Mouse (Mus musculus) liver, adult 2 months (tissue): ENCODE results near the gene Pde2a. TPM values are rescaled to one million over a fixed set of nuclear protein-coding genes. Genes with fewer than 3 reads are reported as not detected.

Experiments
- DNase-seq: peaks from one replicate; pipeline ENCODE4 v3.0.0-alpha.2; 2011; ENCODE audit warnings: low read depth, low spot score; ENCODE audit errors: extremely low read depth
- H3K27ac ChIP-seq: fragments of 200-500 bp; replicated peaks from 2 replicates; pipeline ENCODE4 v1.5.1; 2012; ENCODE audit warnings: low read depth, mild to moderate bottlenecking, control low read depth, inconsistent platforms, low read length; ENCODE audit not compliant: insufficient read depth
- H3K27me3 ChIP-seq: fragments of 200-500 bp; 2 replicates; pipeline ENCODE4 v1.6.1; 2012; ENCODE audit warnings: mild to moderate bottlenecking, moderate library complexity, low read length, inconsistent platforms; ENCODE audit not compliant: control insufficient read depth, insufficient read depth
- H3K36me3 ChIP-seq: fragments of 200-500 bp; 2 replicates; pipeline ENCODE4 v1.6.1; 2012; ENCODE audit warnings: low read length, inconsistent platforms; ENCODE audit not compliant: control insufficient read depth, insufficient read depth
- H3K4me1 ChIP-seq: fragments of 200-500 bp; 2 replicates; pipeline ENCODE4 v1.6.1; 2011; ENCODE audit warnings: low read length; ENCODE audit not compliant: control insufficient read depth, insufficient read depth
- H3K4me3 ChIP-seq: fragments of 200-500 bp; 2 replicates; pipeline ENCODE4 v1.5.1; 2011; ENCODE audit warnings: low read depth, mild to moderate bottlenecking, control low read depth, low read length, moderate library complexity; ENCODE audit not compliant: insufficient read depth
- H3K79me2 ChIP-seq: fragments of 200-500 bp; 2 replicates; pipeline ENCODE4 v1.6.1; 2012; ENCODE audit warnings: inconsistent platforms, mild to moderate bottlenecking, low read length, moderate library complexity; ENCODE audit not compliant: control insufficient read depth, insufficient read depth
- H3K9ac ChIP-seq: fragments of 200-500 bp; 2 replicates; pipeline ENCODE4 v1.6.1; 2012; ENCODE audit warnings: low read depth, mild to moderate bottlenecking, control low read depth, inconsistent platforms, low read length
- CTCF ChIP-seq: fragments of 200-500 bp; IDR thresholded peaks from 2 replicates; pipeline ENCODE4 v1.5.1; 2011; ENCODE audit warnings: low read depth, low read length, control low read depth
- POLR2A ChIP-seq: fragments of 200-500 bp; IDR thresholded peaks from 2 replicates; pipeline ENCODE4 v1.6.1; 2011; ENCODE audit warnings: low read length, control low read depth; ENCODE audit not compliant: insufficient read depth; ENCODE audit errors: extremely low read depth
- WGBS: fragments of 180-500 bp; shearing (Covaris S2); methylation state at CpG from one replicate; pipeline ENCODE4 v1.1.7; 2018; 5-methylcytosine and 5-hydroxymethylcytosine counted together
- polyA plus RNA-seq: library from polyadenylated mRNA; depleted of rRNA; stranded (reverse); fragments of >200 nt; gene quantifications from 2 replicates; pipeline ENCODE4 v1.2.3, GENCODE M21; 2012
- total RNA-seq: library from RNA; depleted of rRNA; stranded (reverse); fragments of >200 nt; gene quantifications from 2 replicates; pipeline ENCODE4 v1.2.3, GENCODE M21; 2014

Gene Pde2a
- total and polyA plus RNA-seq, 2 experiments = 7.7 to 11.4 TPM

DNA sequence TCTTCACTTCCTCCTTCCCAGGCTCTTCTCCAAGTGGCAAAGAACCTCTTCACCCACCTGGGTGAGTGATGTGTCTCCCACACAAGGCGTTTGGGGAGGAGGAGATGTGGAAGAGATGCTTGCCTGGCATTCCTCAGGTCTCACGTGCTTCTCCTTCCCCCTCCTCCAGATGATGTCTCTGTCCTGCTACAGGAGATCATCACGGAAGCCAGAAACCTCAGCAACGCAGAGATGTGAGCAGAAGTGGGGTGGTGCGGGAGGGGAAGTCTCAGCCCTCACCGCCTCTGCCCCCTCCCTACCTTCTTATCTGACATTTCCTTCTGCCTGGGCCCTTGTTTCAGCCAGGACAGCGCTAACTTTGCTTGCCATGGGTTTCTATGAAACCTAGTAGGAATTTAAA lies 82.3 kb downstream of the Pde2a start:
- no peak overlapping the region for H3K4me3 ChIP-seq
- H3K9ac ChIP-seq = no peak overlapping the region
- TF ChIP-seq POLR2A = no peak
- TF ChIP-seq CTCF = no peak
- DNase-seq = no peak
- WGBS = 34% methylated on average over 7 of the region's 7 CpGs
- no peaks in the 10 kb centered on the region for H3K4me1 ChIP-seq
- H3K79me2 ChIP-seq = no peaks in the 10 kb centered on the region
- no peak overlapping the region for H3K27ac ChIP-seq
- H3K36me3 ChIP-seq = no peaks in the 10 kb centered on the region
- H3K27me3 ChIP-seq = no peaks in the 10 kb centered on the region

DNA sequence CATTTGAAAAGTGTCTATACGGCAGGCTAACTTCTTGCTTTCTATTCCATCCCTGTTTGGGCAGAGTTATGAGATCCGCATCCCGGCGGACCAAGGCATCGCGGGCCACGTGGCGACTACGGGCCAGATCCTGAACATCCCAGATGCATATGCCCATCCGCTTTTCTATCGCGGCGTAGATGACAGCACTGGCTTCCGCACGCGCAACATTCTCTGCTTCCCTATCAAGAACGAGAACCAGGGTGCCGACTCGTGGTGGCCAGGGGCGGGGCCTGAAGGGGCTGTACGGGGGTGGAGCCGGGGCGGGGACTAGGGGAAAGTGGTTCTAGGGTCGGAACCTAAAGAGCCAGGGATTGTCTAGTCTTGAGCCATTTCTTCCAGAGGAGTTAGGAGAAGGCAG lies 83.0 kb downstream of the Pde2a start:
- no peaks in the 10 kb centered on the region for H3K79me2 ChIP-seq
- H3K4me1 ChIP-seq = no peaks in the 10 kb centered on the region
- H3K4me3 ChIP-seq = no peak overlapping the region
- no peaks in the 10 kb centered on the region for H3K27me3 ChIP-seq
- no peak overlapping the region for H3K27ac ChIP-seq
- no peaks in the 10 kb centered on the region for H3K36me3 ChIP-seq
- DNase-seq = peak; percentile 8
- 25% methylated on average over 24 of the region's 24 CpGs for WGBS
- no peak overlapping the region for H3K9ac ChIP-seq
- TF ChIP-seq CTCF (no peak), POLR2A (no peak)

DNA sequence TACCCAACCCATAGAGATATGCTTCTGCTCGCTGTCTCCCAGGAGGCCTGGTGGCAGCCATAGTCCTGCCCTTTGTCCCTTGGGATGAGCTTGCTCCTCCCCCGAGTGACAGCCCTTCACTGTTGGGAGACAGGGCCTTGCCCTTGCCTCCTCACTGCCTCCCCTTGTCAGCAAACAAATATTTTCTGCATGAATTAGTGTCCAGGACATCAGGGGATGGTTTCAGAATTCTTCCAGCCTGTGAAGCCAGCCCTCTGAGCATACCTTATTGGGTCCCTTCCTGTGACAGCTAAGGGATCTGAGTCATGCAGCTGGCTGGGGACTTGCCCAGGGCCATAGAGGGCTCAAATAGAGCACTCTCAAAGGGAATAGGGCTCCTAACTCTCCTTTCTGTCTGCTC lies 87.7 kb downstream of the Pde2a start:
- Histone ChIP-seq H3K4me1 (no peaks in the 10 kb centered on the region), H3K27ac (no peak overlapping the region), H3K79me2 (no peaks in the 10 kb centered on the region), H3K27me3 (no peaks in the 10 kb centered on the region), H3K4me3 (no peak overlapping the region), H3K36me3 (no peaks in the 10 kb centered on the region), H3K9ac (no peak overlapping the region)
- WGBS = 35% methylated on average over 2 of the region's 2 CpGs
- no peak for TF ChIP-seq POLR2A
- TF ChIP-seq CTCF = no peak
- DNase-seq = no peak

DNA sequence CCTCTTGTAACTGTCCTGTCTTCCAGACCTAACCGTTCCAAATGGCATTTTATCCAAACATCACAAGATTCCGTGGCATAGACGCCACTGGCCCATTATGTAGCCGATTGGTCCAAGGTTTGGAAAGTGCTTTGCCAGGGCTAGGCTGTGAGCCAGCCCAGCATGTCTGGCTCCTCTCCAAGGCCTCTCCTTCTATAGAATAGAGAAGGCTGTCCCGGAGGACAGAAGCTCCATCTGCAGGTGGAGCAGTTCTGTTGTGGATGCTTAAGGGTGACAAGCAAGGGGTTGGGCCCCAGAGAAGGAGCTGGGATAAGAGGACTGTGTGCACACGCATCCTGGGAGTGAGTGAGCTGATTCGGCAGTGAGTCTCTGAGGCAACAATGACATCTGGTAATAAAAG lies 92.2 kb downstream of the Pde2a start:
- H3K36me3 ChIP-seq = no peaks in the 10 kb centered on the region
- DNase-seq = no peak
- H3K27ac ChIP-seq = no peak overlapping the region
- no peak for TF ChIP-seq CTCF
- TF ChIP-seq POLR2A = no peak
- no peak overlapping the region for H3K4me3 ChIP-seq
- WGBS = 64% methylated on average over 7 of the region's 7 CpGs
- H3K9ac ChIP-seq = no peak overlapping the region
- H3K79me2 ChIP-seq = no peaks in the 10 kb centered on the region
- H3K4me1 ChIP-seq = no peaks in the 10 kb centered on the region
- H3K27me3 ChIP-seq = no peaks in the 10 kb centered on the region

GRCm38 (mm10) chr7:101514768-101515167 lies 93.3 kb downstream of the Pde2a start:
- H3K4me3 ChIP-seq = no peak overlapping the region
- no peaks in the 10 kb centered on the region for H3K4me1 ChIP-seq
- H3K27ac ChIP-seq = no peak overlapping the region
- H3K79me2 ChIP-seq = no peaks in the 10 kb centered on the region
- H3K36me3 ChIP-seq = no peaks in the 10 kb centered on the region
- no peak overlapping the region for H3K9ac ChIP-seq
- no peaks in the 10 kb centered on the region for H3K27me3 ChIP-seq
- TF ChIP-seq POLR2A (no peak), CTCF (no peak)
- 74% methylated on average over 6 of the region's 6 CpGs for WGBS
- no peak for DNase-seq

DNA sequence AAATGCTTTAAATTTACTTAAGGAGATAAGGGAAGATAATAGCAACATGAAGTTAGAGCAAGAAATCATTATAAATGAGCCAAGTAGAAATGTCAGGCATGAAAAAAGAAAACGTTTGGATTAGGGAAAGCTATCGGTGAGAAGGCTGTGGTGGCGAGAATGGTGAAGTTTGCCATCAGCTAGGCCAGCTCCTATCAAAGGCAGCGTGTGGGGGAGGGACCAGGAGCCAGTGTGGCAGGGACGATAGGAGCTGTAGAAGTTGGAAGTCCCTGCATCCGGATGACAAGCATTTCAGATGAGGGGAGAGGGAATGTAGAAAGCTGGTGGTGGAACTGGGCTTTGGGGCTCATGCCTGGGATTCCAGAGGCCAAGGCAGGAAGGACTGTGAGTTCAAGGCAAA lies 93.8 kb downstream of the Pde2a start:
- TF ChIP-seq CTCF (no peak), POLR2A (no peak)
- Histone ChIP-seq H3K79me2 (no peaks in the 10 kb centered on the region), H3K4me3 (no peak overlapping the region), H3K36me3 (no peaks in the 10 kb centered on the region), H3K27me3 (no peaks in the 10 kb centered on the region), H3K27ac (no peak overlapping the region), H3K4me1 (no peaks in the 10 kb centered on the region), H3K9ac (no peak overlapping the region)
- DNase-seq = no peak
- WGBS = 39% methylated on average over 6 of the region's 6 CpGs
